Mouse (Mus musculus) cerebellum, adult 2 months (tissue): ENCODE data around the gene Ranbp3l. TPM values are rescaled to one million over a fixed set of nuclear protein-coding genes. Genes with fewer than 3 reads are reported as not detected.

Source experiments
- DNase-seq, 2 experiments: peaks; one replicate each; pipeline ENCODE4 v3.0.0; 2021
- H3K27ac ChIP-seq: fragments of 200-500 bp; 2 replicates; pipeline ENCODE4 v1.5.1; 2012; ENCODE audit warnings: low read length, control low read depth, inconsistent platforms; ENCODE audit not compliant: insufficient read depth
- H3K27me3 ChIP-seq: fragments of 200-500 bp; 2 replicates; pipeline ENCODE4 v1.6.1; 2012; ENCODE audit warnings: inconsistent platforms, mild to moderate bottlenecking, low read length, moderate library complexity; ENCODE audit not compliant: control insufficient read depth, insufficient read depth
- H3K4me1 ChIP-seq: fragments of 200-500 bp; 2 replicates; pipeline ENCODE4 v1.6.1; 2011; ENCODE audit warnings: low read length; ENCODE audit not compliant: control insufficient read depth, insufficient read depth
- H3K4me3 ChIP-seq: fragments of 200-500 bp; replicated peaks from 2 replicates; pipeline ENCODE3; 2011; ENCODE audit warnings: mild to moderate bottlenecking, low read depth, low read length, control low read depth; ENCODE audit not compliant: insufficient read depth
- CTCF ChIP-seq: fragments of 200-500 bp; IDR thresholded peaks from 2 replicates; pipeline ENCODE4 v1.5.1; 2011; ENCODE audit warnings: low read depth, mild to moderate bottlenecking, control low read depth, low read length, moderate library complexity, borderline replicate concordance; ENCODE audit not compliant: insufficient read depth
- POLR2A ChIP-seq: fragments of 200-500 bp; IDR thresholded peaks from 2 replicates; pipeline ENCODE4 v1.6.1; 2011; ENCODE audit warnings: low read length, control low read depth, borderline replicate concordance; ENCODE audit not compliant: insufficient read depth
- WGBS: fragments of 180-500 bp; shearing (Covaris S2); methylation state at CpG from one replicate; pipeline ENCODE4 v1.1.7; 2018; 5-methylcytosine and 5-hydroxymethylcytosine counted together
- polyA plus RNA-seq: library from polyadenylated mRNA; depleted of rRNA; stranded (reverse); fragments of >200 nt; gene quantifications from 2 replicates; pipeline ENCODE4 v1.2.3, GENCODE M21; 2012

Gene Ranbp3l
- polyA plus RNA-seq, 1 experiment: 2.4 TPM

DNA sequence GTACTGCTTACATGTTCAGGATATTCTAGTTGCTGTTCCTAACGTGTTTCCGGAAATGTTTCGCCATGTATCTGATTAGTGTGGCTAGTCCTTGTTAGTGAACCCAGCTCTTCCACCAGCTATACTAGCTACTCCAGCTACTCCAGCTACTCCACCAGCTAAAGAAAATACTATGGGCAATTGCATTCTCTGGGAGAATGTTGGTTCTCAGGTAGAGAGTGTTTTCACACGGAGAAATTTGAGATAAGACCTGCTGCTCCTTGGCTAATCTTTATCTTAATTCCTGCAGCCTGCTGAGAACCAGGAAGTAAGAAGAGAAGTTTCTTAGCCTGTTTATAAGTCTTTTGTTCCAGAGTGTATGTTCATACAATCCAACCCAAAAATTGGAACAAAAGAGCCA is 112.5 kb downstream of the Ranbp3l start:
- TF ChIP-seq CTCF (no peak), POLR2A (no peak)
- H3K4me1 ChIP-seq: no peaks in the 10 kb centered on the region; the same call in 1 of the 2 replicates
- H3K27me3 ChIP-seq: no peaks in the 10 kb centered on the region
- no peak overlapping the region for H3K4me3 ChIP-seq
- 78% methylated on average over 4 of the region's 4 CpGs for WGBS
- H3K27ac ChIP-seq: no peak overlapping the region
- no peak for DNase-seq

- 62% methylated on average over 3 of the region's 3 CpGs for WGBS
- DNase-seq: no peak
- H3K4me3 ChIP-seq: no peak overlapping the region
- no peaks in the 10 kb centered on the region; the same call in 1 of the 2 replicates for H3K4me1 ChIP-seq
- no peak overlapping the region for H3K27ac ChIP-seq
- TF ChIP-seq CTCF: no peak
- no peak for TF ChIP-seq POLR2A
- H3K27me3 ChIP-seq: no peaks in the 10 kb centered on the region
These were observed 113.5 kb downstream of the Ranbp3l start for GRCm38 (mm10) chr15:9081294-9081693.

- no peaks in the 10 kb centered on the region for H3K27me3 ChIP-seq
- H3K4me1 ChIP-seq: no peaks in the 10 kb centered on the region; the same call in 1 of the 2 replicates
- no peak for DNase-seq
- 90% methylated on average over 9 of the region's 9 CpGs for WGBS
- H3K27ac ChIP-seq: no peak overlapping the region
- TF ChIP-seq POLR2A (no peak), CTCF (no peak)
- H3K4me3 ChIP-seq: no peak overlapping the region
These were observed 115.0 kb downstream of the Ranbp3l start for GRCm38 (mm10) chr15:9082753-9083152.

- no peak overlapping the region for H3K4me3 ChIP-seq
- H3K27ac ChIP-seq: no peak overlapping the region
- DNase-seq: no peak
- H3K4me1 ChIP-seq: no peaks in the 10 kb centered on the region
- H3K27me3 ChIP-seq: no peaks in the 10 kb centered on the region
- no peak for TF ChIP-seq POLR2A
- TF ChIP-seq CTCF: no peak
- 58% methylated on average over 11 of the region's 11 CpGs for WGBS
These were observed 119.1 kb downstream of the Ranbp3l start for GRCm38 (mm10) chr15:9086813-9087212.

GRCm38 (mm10) chr15:9087421-9087820 is 119.7 kb downstream of the Ranbp3l start:
- TF ChIP-seq POLR2A (no peak), CTCF (no peak)
- DNase-seq: no peak
- Histone ChIP-seq H3K27me3 (no peaks in the 10 kb centered on the region), H3K4me3 (no peak overlapping the region), H3K27ac (no peak overlapping the region), H3K4me1 (no peaks in the 10 kb centered on the region)
- WGBS: 82% methylated on average over 5 of the region's 5 CpGs

- H3K27ac ChIP-seq: no peak overlapping the region
- TF ChIP-seq POLR2A (no peak), CTCF (no peak)
- DNase-seq: no peak
- no peaks in the 10 kb centered on the region for H3K4me1 ChIP-seq
- no peak overlapping the region for H3K4me3 ChIP-seq
- H3K27me3 ChIP-seq: no peaks in the 10 kb centered on the region
- 54% methylated on average over 17 of the region's 17 CpGs for WGBS
These were observed 120.3 kb downstream of the Ranbp3l start for GRCm38 (mm10) chr15:9087895-9088682.

DNA sequence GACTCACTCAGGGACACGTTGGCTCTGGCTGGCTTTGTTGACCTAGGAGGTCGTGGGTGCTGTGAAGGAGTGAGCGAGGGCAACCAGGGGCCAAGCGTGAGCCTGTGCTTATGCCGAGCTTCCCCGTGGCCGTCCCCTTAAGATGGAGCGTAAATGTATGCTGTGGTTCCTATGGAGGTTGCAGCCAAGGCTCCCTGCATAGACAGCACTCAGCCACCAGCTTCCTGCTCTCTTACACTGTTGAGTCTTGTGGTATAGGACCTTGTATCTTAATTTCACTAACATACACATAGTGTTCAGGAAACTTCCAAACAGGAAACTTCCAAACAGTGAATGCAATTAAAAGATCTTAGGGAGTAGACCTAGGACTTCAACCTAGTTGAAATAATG is 120.9 kb downstream of the Ranbp3l start:
- no peak for TF ChIP-seq CTCF
- TF ChIP-seq POLR2A: no peak
- Histone ChIP-seq H3K4me1 (no peaks in the 10 kb centered on the region), H3K27me3 (no peaks in the 10 kb centered on the region), H3K4me3 (no peak overlapping the region), H3K27ac (no peak overlapping the region)
- DNase-seq: no peak
- 64% methylated on average over 8 of the region's 8 CpGs for WGBS

DNA sequence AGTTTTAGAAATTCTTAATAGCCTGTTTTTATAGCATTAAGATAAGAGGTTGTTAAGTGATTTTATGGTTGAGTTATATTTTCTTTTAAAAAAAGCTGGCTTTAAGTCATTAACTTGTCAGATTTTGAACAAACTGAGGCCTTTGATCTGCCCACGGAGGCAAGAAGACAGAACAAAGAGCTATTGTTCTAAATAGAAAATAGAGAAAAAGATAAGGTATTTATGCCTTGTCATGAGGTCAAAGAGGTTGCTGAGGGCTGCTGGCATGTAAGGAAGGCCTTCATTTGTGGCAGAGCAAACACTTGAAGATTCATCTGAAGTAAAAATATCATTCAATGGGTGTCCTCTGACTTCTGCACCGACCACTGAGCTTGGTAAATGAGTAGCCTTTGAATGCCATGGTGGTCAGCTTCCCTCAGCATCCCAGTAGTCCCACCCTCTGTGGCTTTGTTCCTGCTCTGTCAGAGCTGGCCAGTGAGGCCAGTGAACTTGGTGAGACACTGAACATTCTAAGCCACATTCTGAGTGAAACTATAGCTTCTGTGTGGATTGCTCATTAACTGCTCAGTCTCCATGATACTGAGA is 121.5 kb downstream of the Ranbp3l start:
- TF ChIP-seq POLR2A (no peak), CTCF (no peak)
- 19% methylated on average over 2 of the region's 2 CpGs for WGBS
- DNase-seq: no peak
- Histone ChIP-seq H3K4me1 (0 out of 2 replicates have a peak, but pooled peaks cover 2% of the 10 kb centered on the region), H3K27ac (no peak overlapping the region), H3K27me3 (no peaks in the 10 kb centered on the region), H3K4me3 (no peak overlapping the region)
